16 mouse cellular contexts compared by ENCODE assay signal in genomic region chr10:62380936-62381335, GRCm38 (mm10). TPM values are rescaled to one million over a fixed set of nuclear protein-coding genes. Genes with fewer than 3 reads are reported as not detected.
DNase-seq lines count a peak whose midpoint lies in the region; ATAC-seq and TF ChIP-seq lines count a peak whose summit lies in the region.
"Had no signal": no experiment of that assay in that cellular context is flagged by ENCODE, and none has a peak within 500 bp of the region (broad histone marks: within the 10 kb centered on the region; RNA-seq: fewer than 3 reads in every experiment).

No protein-coding gene starts in this region.

- no peak overlapping the region for H3K9ac ChIP-seq in liver, adult 2 months (ENCODE audit: low read depth, low read length)
- H3K9ac ChIP-seq in liver, embryonic 11.5 days (ENCODE audit: low read depth, low read length) = no peak overlapping the region
- H3K9ac ChIP-seq: neural tube, embryonic 13.5 days; stomach, embryonic 15.5 days had no signal

- H3K27ac ChIP-seq in liver, adult 2 months (replicated peaks; ENCODE audit: insufficient read depth, low read depth, low read length) = no peak overlapping the region
- H3K27ac ChIP-seq in liver, embryonic 11.5 days (ENCODE audit: low read depth, low read length) = no peak overlapping the region
- H3K27ac ChIP-seq: neural tube, embryonic 13.5 days; stomach, embryonic 15.5 days had no signal

- H3K4me3 ChIP-seq in liver, adult 2 months (ENCODE audit: insufficient read depth, low read depth, low read length) = no peak overlapping the region
- H3K4me3 ChIP-seq in liver, embryonic 11.5 days (ENCODE audit: low read depth, low read length) = no peak overlapping the region
- H3K4me3 ChIP-seq: neural tube, embryonic 13.5 days; stomach, embryonic 15.5 days had no signal

- no peak for ATAC-seq in liver, embryonic 11.5 days (replicated peaks; ENCODE audit: low FRiP score)

- H3K4me1 ChIP-seq in liver, adult 2 months (ENCODE audit: control insufficient read depth, insufficient read depth, low read length) = no peaks in the 10 kb centered on the region
- no peaks in the 10 kb centered on the region for H3K4me1 ChIP-seq in liver, embryonic 11.5 days (replicated peaks; ENCODE audit: control insufficient read depth, insufficient read depth, low read length)
- H3K4me1 ChIP-seq: neural tube, embryonic 13.5 days; stomach, embryonic 15.5 days had no signal

- H3K36me3 ChIP-seq in liver, adult 2 months (ENCODE audit: control insufficient read depth, insufficient read depth, low read length) = no peaks in the 10 kb centered on the region
- no peaks in the 10 kb centered on the region for H3K36me3 ChIP-seq in liver, embryonic 11.5 days (ENCODE audit: control insufficient read depth, insufficient read depth, low read length)
- H3K36me3 ChIP-seq: neural tube, embryonic 13.5 days; stomach, embryonic 15.5 days had no signal

- peak; percentile 24 to 28 for DNase-seq in cerebellum, postnatal 14 days
- DNase-seq in cerebellum, postnatal 4 days (ENCODE audit: low spot score in 2 of 2) = no peak
- no peak for DNase-seq in liver, adult 2 months (ENCODE audit: extremely low read depth, low read depth, low spot score)
- no peak for DNase-seq in liver, embryonic 11.5 days (ENCODE audit: low spot score)
- peak; percentile 57 for DNase-seq in 416B (ENCODE audit: low read depth)
- DNase-seq in brain, embryonic 14.5 days (ENCODE audit: low read depth) = peak; percentile 2
- DNase-seq in gastrocnemius, postnatal 25 days = no peak
- no peak for DNase-seq in urinary bladder, postnatal 10 days (ENCODE audit: low spot score)
- DNase-seq: embryo, embryonic 11 days; gastrocnemius, postnatal 14 days; kidney, adult 2 months; layer of hippocampus, postnatal 36 days; right cerebral cortex, postnatal 14 days had no signal

- no peaks in the 10 kb centered on the region for H3K27me3 ChIP-seq in liver, adult 2 months (ENCODE audit: control insufficient read depth, insufficient read depth, low read length)
- H3K27me3 ChIP-seq in liver, embryonic 11.5 days (replicated peaks; ENCODE audit: control insufficient read depth, insufficient read depth, low read length) = no peaks in the 10 kb centered on the region
- H3K27me3 ChIP-seq: neural tube, embryonic 13.5 days; stomach, embryonic 15.5 days had no signal

- no peak for TF ChIP-seq POLR2A in liver, adult 2 months (IDR thresholded peaks at IDR 0.05; ENCODE audit: extremely low read depth, insufficient read depth, low read length)
- TF ChIP-seq POLR2A in brain, embryonic 14.5 days (IDR thresholded peaks at IDR 0.05; ENCODE audit: borderline replicate concordance, extremely low read depth, insufficient read depth, insufficient read length, poor library complexity, severe bottlenecking) = no peak

- no peak overlapping the region for H3K4me2 ChIP-seq in liver, embryonic 11.5 days
- H3K4me2 ChIP-seq: neural tube, embryonic 13.5 days; stomach, embryonic 15.5 days had no signal

- TF ChIP-seq CTCF in liver, adult 2 months (IDR thresholded peaks at IDR 0.05; ENCODE audit: low read depth, low read length) = peak; percentile 27; the same call in 1 of the 2 replicates
- no peak for TF ChIP-seq CTCF in brain, embryonic 14.5 days (IDR thresholded peaks at IDR 0.05; ENCODE audit: borderline replicate concordance, extremely low read depth, insufficient read depth, insufficient read length)

- no peaks in the 10 kb centered on the region for H3K9me3 ChIP-seq in liver, embryonic 11.5 days (ENCODE audit: control insufficient read depth, low read length)
- H3K9me3 ChIP-seq: neural tube, embryonic 13.5 days; stomach, embryonic 15.5 days had no signal

- H3K79me2 ChIP-seq in liver, adult 2 months (ENCODE audit: control insufficient read depth, insufficient read depth, low read length) = no peaks in the 10 kb centered on the region

RNA-seq across cellular contexts. Expression of gene Hk1, which starts 1.2 kb away (rescaled TPM):
- 1.6 and 1.7 TPM in 2 replicates for total RNA-seq in liver, adult 2 months (2014; rRNA removed)
- polyA plus RNA-seq in liver, adult 2 months (2012; rRNA removed) = 1.4 TPM in 2 replicates
- 123 and 141 TPM in 2 replicates for polyA plus RNA-seq in liver, embryonic 11.5 days (2014; fragmentation: Nextera tagmentation; extraction: Ambion mirVana)
- 59.0 and 98.8 TPM in 2 replicates for polyA plus RNA-seq in brain, embryonic 14.5 days (2012; rRNA removed)
- total RNA-seq in gastrocnemius, postnatal 25 days (2021) = 1 to 10 TPM; 7.1 to 8.5 TPM

RNA-seq across cellular contexts. Expression of gene Hkdc1, which starts 41.4 kb away (rescaled TPM):
- under 0.01 and 0.18 TPM in 2 replicates for total RNA-seq in liver, adult 2 months (2014; rRNA removed)
- polyA plus RNA-seq in liver, adult 2 months (2012; rRNA removed) = 0.05 TPM in 1 of 2 replicates, not detected in the other
- 6.6 and 8.5 TPM in 2 replicates for polyA plus RNA-seq in liver, embryonic 11.5 days (2014; fragmentation: Nextera tagmentation; extraction: Ambion mirVana)
- 0.39 and 0.52 TPM in 2 replicates for polyA plus RNA-seq in brain, embryonic 14.5 days (2012; rRNA removed)
- total RNA-seq in gastrocnemius, postnatal 25 days (2021) = under 1 TPM in 1 of 2 experiments, not detected in 1; 0.08 TPM
- total RNA-seq: hematopoietic stem cell, adult 5-6 weeks had no signal

Comparison
In these comparisons a context has a peak if more than half of its experiments do, and no peak if none do; other contexts are left out.
1. DNase-seq: peak in cerebellum, postnatal 14 days (2 of 2), 416B (single experiment) and brain, embryonic 14.5 days (single experiment); none in cerebellum, postnatal 4 days (0 of 2), liver, adult 2 months (single experiment), liver, embryonic 11.5 days (single experiment), gastrocnemius, postnatal 25 days (single experiment) and urinary bladder, postnatal 10 days (single experiment).
2. RNA of gene Hk1, which starts 1.2 kb away (polyA plus RNA-seq): 123 to 141 TPM in liver, embryonic 11.5 days and 59.0 to 98.8 TPM in brain, embryonic 14.5 days; 1.4 TPM in liver, adult 2 months; every median in the first group is over 10 times any median in the second.